Mouse (Mus musculus) urinary bladder, postnatal 0 days (tissue): ENCODE measurements around the gene Tada2b. TPM values are rescaled to one million over a fixed set of nuclear protein-coding genes. Genes with fewer than 3 reads are reported as not detected.

Experiments used
- polyA plus RNA-seq: library from polyadenylated mRNA; unstranded; fragments of >200 nt; fragmentation: Nextera tagmentation; extraction: Ambion mirVana; gene quantifications from 2 replicates; pipeline ENCODE4 v1.2.1, GENCODE M21; 2015

Gene Tada2b
- 1.2 and 2.0 TPM in 2 replicates for polyA plus RNA-seq

DNA sequence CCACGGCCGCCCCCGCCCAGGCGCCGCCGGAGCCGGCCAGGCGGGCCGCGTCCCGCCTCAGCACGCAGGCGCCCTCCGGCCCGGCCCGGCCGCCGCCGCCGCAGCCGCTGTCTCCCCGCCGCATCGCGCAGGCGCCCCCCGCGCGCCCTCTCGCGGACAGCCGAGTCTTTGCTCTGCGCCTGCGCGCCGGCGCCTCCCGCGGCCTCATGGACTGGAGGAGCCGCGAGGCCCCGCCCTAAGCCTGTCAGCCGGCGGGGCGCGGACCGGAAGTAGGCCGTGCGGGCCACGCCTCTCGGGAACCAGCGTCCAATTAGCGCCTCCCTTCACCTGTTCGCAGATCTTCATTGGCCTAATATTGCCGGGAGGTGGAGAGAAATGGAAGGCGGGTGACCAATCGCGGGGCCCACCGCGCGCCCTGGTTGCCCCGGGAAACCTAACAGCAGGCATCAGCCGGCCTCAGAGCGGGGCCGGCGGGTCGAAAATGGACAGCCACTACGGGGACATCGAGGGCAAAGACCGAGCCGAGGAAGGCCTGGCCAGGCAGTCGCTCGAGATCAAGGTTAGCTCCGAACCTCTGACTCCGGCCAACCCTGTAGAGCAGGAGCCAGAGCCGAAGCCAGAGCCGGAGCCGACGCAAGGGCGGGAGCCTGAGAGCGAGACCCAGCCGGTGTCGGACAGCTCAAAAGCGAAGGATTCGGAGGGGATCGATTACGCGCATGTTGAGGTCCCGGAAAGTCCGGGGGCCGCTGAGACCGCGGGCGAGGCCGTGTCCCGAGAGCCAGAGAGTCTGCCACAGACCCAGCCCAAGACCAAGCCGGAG lies at the start of gene Tada2b, which contains the start of gene Ccdc96:
Gene Tada2b (minus strand): TSS at position 115 of the 820 bp plus-strand sequence.
Gene Ccdc96 (plus strand): TSS at position 418 of the 820 bp plus-strand sequence.

GRCm38 (mm10) chr5:36464709-36465661 lies 19.1 kb downstream of the Tada2b start, which contains the start of gene Grpel1:
Grpel1 (plus strand) TSS chr5:36464998.

Other genes with a start within 250 kb of the Tada2b start
- 6.3 and 7.0 TPM in 2 replicates for gene Sorcs2, start 86.1 kb downstream of the Tada2b start, polyA plus RNA-seq
- gene Grpel1, start 19.3 kb downstream of the Tada2b start, polyA plus RNA-seq, result 41.0 and 43.2 TPM in 2 replicates
- 0.14 and 0.24 TPM in 2 replicates for gene Ccdc96, start 303 bp upstream of the Tada2b start, polyA plus RNA-seq
- 10.1 and 10.4 TPM in 2 replicates for gene Tbc1d14, start 109.0 kb upstream of the Tada2b start, polyA plus RNA-seq
- gene D5Ertd579e, start 211.7 kb upstream of the Tada2b start, polyA plus RNA-seq, result 16.4 and 18.6 TPM in 2 replicates